Mouse (Mus musculus) embryonic facial prominence, embryonic 15.5 days (tissue): ENCODE measurements around the gene Tulp2. TPM values are rescaled to one million over a fixed set of nuclear protein-coding genes. Genes with fewer than 3 reads are reported as not detected.
"Not testable (repeated sequence)": the region's sequence is repeated elsewhere in the genome, so short reads cannot be mapped to it uniquely, and the experiment has no call there.

ENCODE experiments used
- ATAC-seq: fragments of 200-750 bp; cut with Nextera tagmentation; 2 replicates; pipeline ENCODE4 v1.8.0; 2017; ENCODE audit warnings: low read depth, moderate TSS enrichment; ENCODE audit not compliant: insufficient number of reproducible peaks, low FRiP score, low TSS enrichment
- H3K27ac ChIP-seq: fragments of 300-500 bp; sonication (generic); replicated peaks from 2 replicates; pipeline ENCODE4 v1.5.1; 2015; ENCODE audit warnings: mild to moderate bottlenecking, inconsistent platforms
- H3K27me3 ChIP-seq: fragments of 300-500 bp; sonication (generic); 2 replicates; pipeline ENCODE4 v1.6.1; 2015; ENCODE audit warnings: inconsistent platforms
- H3K36me3 ChIP-seq: fragments of 300-500 bp; sonication (generic); 2 replicates; pipeline ENCODE4 v1.6.1; 2015; ENCODE audit warnings: mild to moderate bottlenecking, inconsistent platforms
- H3K4me1 ChIP-seq: fragments of 300-500 bp; sonication (generic); 2 replicates; pipeline ENCODE4 v1.6.1; 2015; ENCODE audit warnings: inconsistent platforms
- H3K4me2 ChIP-seq: fragments of 300-500 bp; sonication (generic); replicated peaks from 2 replicates; pipeline ENCODE4 v1.6.1; 2015; ENCODE audit warnings: mild to moderate bottlenecking, inconsistent platforms
- H3K4me3 ChIP-seq: fragments of 300-500 bp; sonication (generic); replicated peaks from 2 replicates; pipeline ENCODE4 v1.5.1; 2015; ENCODE audit warnings: mild to moderate bottlenecking, inconsistent platforms
- H3K9ac ChIP-seq: fragments of 300-500 bp; sonication (generic); 2 replicates; pipeline ENCODE4 v1.6.1; 2015; ENCODE audit warnings: inconsistent platforms
- H3K9me3 ChIP-seq: fragments of 300-500 bp; sonication (generic); replicated peaks from 2 replicates; pipeline ENCODE4 v1.6.1; 2016; ENCODE audit warnings: inconsistent platforms
- WGBS: fragments of 180-500 bp; shearing (Covaris S2); methylation state at CpG from one replicate; pipeline ENCODE4 v1.1.7; 2015; 5-methylcytosine and 5-hydroxymethylcytosine counted together
- polyA plus RNA-seq: library from polyadenylated mRNA; unstranded; fragments of >200 nt; fragmentation: Nextera tagmentation; extraction: Ambion mirVana; gene quantifications from 2 replicates; pipeline ENCODE4 v1.2.1, GENCODE M21; 2015

The Tulp2 gene
- polyA plus RNA-seq, 1 experiment from 2014 or later, result 1.8 TPM

GRCm38 (mm10) chr7:45475291-45475969 is 6.2 kb upstream of the Tulp2 start:
- Histone ChIP-seq H3K9ac (no peak overlapping the region), H3K36me3 (no peaks in the 10 kb centered on the region), H3K27me3 (no peaks in the 10 kb centered on the region), H3K4me1 (no peaks in the 10 kb centered on the region), H3K27ac (no peak overlapping the region), H3K9me3 (no peaks in the 10 kb centered on the region), H3K4me2 (peak overlapping the region; percentile 38), H3K4me3 (peak overlapping the region; percentile 13)
- ATAC-seq, result no peak
- 68% methylated on average over 16 of the region's 16 CpGs for WGBS

- H3K9me3 ChIP-seq, result no peaks in the 10 kb centered on the region
- H3K36me3 ChIP-seq, result no peaks in the 10 kb centered on the region
- H3K4me1 ChIP-seq, result no peaks in the 10 kb centered on the region
- ATAC-seq, result no peak
- H3K9ac ChIP-seq, result no peak overlapping the region
- H3K4me2 ChIP-seq, result no peak overlapping the region
- H3K27ac ChIP-seq, result no peak overlapping the region
- 50% methylated on average over 1 of the region's 1 CpGs for WGBS
- H3K27me3 ChIP-seq, result no peaks in the 10 kb centered on the region
- H3K4me3 ChIP-seq, result no peak overlapping the region
Observed at GRCm38 (mm10) chr7:45476453-45476852, 5.2 kb upstream of the Tulp2 start.

GRCm38 (mm10) chr7:45477003-45477402 is 4.7 kb upstream of the Tulp2 start:
- Histone ChIP-seq H3K9ac (no peak overlapping the region), H3K4me2 (no peak overlapping the region), H3K4me3 (no peak overlapping the region), H3K9me3 (no peaks in the 10 kb centered on the region), H3K27ac (no peak overlapping the region), H3K27me3 (no peaks in the 10 kb centered on the region), H3K36me3 (no peaks in the 10 kb centered on the region), H3K4me1 (no peaks in the 10 kb centered on the region)
- 7% methylated on average over 3 of the region's 3 CpGs for WGBS
- ATAC-seq, result no peak

GRCm38 (mm10) chr7:45478774-45479173 is 2.9 kb upstream of the Tulp2 start:
- Histone ChIP-seq H3K9ac (no peak overlapping the region), H3K27ac (no peak overlapping the region), H3K4me3 (no peak overlapping the region), H3K9me3 (no peaks in the 10 kb centered on the region), H3K4me1 (no peaks in the 10 kb centered on the region), H3K36me3 (no peaks in the 10 kb centered on the region), H3K27me3 (no peaks in the 10 kb centered on the region), H3K4me2 (no peak overlapping the region)
- no peak for ATAC-seq
- WGBS, result 91% methylated on average over 7 of the region's 7 CpGs

GRCm38 (mm10) chr7:45480310-45480709 is 1.4 kb upstream of the Tulp2 start:
- not testable (repeated sequence) for H3K4me3 ChIP-seq, H3K27ac ChIP-seq, H3K27me3 ChIP-seq, H3K9ac ChIP-seq, H3K9me3 ChIP-seq, ATAC-seq, H3K36me3 ChIP-seq, H3K4me2 ChIP-seq, H3K4me1 ChIP-seq
- WGBS, result 72% methylated on average over 4 of the region's 4 CpGs

- Histone ChIP-seq H3K4me3 (no peak overlapping the region), H3K36me3 (no peaks in the 10 kb centered on the region), H3K4me2 (no peak overlapping the region), H3K9ac (no peak overlapping the region), H3K9me3 (no peaks in the 10 kb centered on the region), H3K4me1 (peaks cover under 1% of the 10 kb centered on the region; the same call in 1 of the 2 replicates), H3K27me3 (no peaks in the 10 kb centered on the region), H3K27ac (no peak overlapping the region)
- 60% methylated on average over 1 of the region's 1 CpGs for WGBS
- no peak for ATAC-seq
Observed at GRCm38 (mm10) chr7:45482166-45482565, 489 bp downstream of the Tulp2 start.

- not testable (repeated sequence) for H3K36me3 ChIP-seq, H3K27me3 ChIP-seq, H3K27ac ChIP-seq, ATAC-seq, H3K9me3 ChIP-seq, H3K9ac ChIP-seq, H3K4me3 ChIP-seq, H3K4me2 ChIP-seq
- H3K4me1 ChIP-seq, result peaks cover 12% of the 10 kb centered on the region
- WGBS, result 89% methylated on average over 5 of the region's 5 CpGs
Observed at GRCm38 (mm10) chr7:45484985-45485384, 3.3 kb downstream of the Tulp2 start.

- no peak for ATAC-seq
Observed at GRCm38 (mm10) chr7:45486158-45486557, 4.5 kb downstream of the Tulp2 start.

GRCm38 (mm10) chr7:45486761-45487415 is 5.2 kb downstream of the Tulp2 start, which contains the start of gene Gm45808:
Gm45808 (minus strand) TSS chr7:45486811.
- H3K36me3 ChIP-seq, result no peaks in the 10 kb centered on the region
- no peaks in the 10 kb centered on the region for H3K27me3 ChIP-seq
- peaks cover 20% of the 10 kb centered on the region for H3K4me1 ChIP-seq
- peak within 1 kb of the TSS; percentile 83 for H3K27ac ChIP-seq
- H3K4me2 ChIP-seq, result peak within 1 kb of the TSS; percentile 67; the same call in 1 of the 2 replicates
- H3K4me3 ChIP-seq, result no peak within 1 kb of the TSS; the same call in 1 of the 2 replicates
- WGBS, result 72% methylated on average over 12 of the region's 12 CpGs
- no peak within 1 kb of the TSS for H3K9ac ChIP-seq
- H3K9me3 ChIP-seq, result no peaks in the 10 kb centered on the region
- no peak for ATAC-seq

More at GRCm38 (mm10) chr7:45486158-45486557, 4.5 kb downstream of the Tulp2 start:
- Histone ChIP-seq H3K36me3 (no peaks in the 10 kb centered on the region), H3K9ac (no peak overlapping the region), H3K4me1 (peaks cover 18% of the 10 kb centered on the region), H3K27ac (no peak overlapping the region), H3K9me3 (no peaks in the 10 kb centered on the region), H3K4me3 (no peak overlapping the region), H3K4me2 (no peak overlapping the region), H3K27me3 (no peaks in the 10 kb centered on the region)
- 69% methylated on average over 7 of the region's 7 CpGs for WGBS

GRCm38 (mm10) chr7:45487861-45488292 is 6.2 kb downstream of the Tulp2 start:
- Histone ChIP-seq H3K9ac (peak overlapping the region; percentile 35; the same call in 1 of the 2 replicates), H3K27me3 (no peaks in the 10 kb centered on the region), H3K4me1 (peaks cover 20% of the 10 kb centered on the region), H3K27ac (peak overlapping the region; percentile 83), H3K4me3 (peak overlapping the region; percentile 48), H3K9me3 (no peaks in the 10 kb centered on the region), H3K4me2 (peak overlapping the region; percentile 67), H3K36me3 (peaks cover 8% of the 10 kb centered on the region)
- 46% methylated on average over 11 of the region's 11 CpGs for WGBS
- ATAC-seq, result 0 out of 2 replicates have a peak, but pooled peaks have one; percentile 22

GRCm38 (mm10) chr7:45488293-45489204 is 6.9 kb downstream of the Tulp2 start, which contains the start of gene Dhdh:
Dhdh (minus strand) TSS chr7:45488805.
- Histone ChIP-seq H3K4me3 (peak within 1 kb of the TSS; percentile 48), H3K27ac (peak within 1 kb of the TSS; percentile 83)

More at GRCm38 (mm10) chr7:45488293-45489204, 6.9 kb downstream of the Tulp2 start, which contains the start of gene Dhdh:
- WGBS, result 7% methylated on average over 38 of the region's 38 CpGs
- peak within 1 kb of the TSS; percentile 35 for H3K9ac ChIP-seq
- peak within 1 kb of the TSS; percentile 67 for H3K4me2 ChIP-seq
- no peaks in the 10 kb centered on the region for H3K27me3 ChIP-seq
- H3K9me3 ChIP-seq, result no peaks in the 10 kb centered on the region
- peaks cover 20% of the 10 kb centered on the region for H3K4me1 ChIP-seq
- H3K36me3 ChIP-seq, result peaks cover 15% of the 10 kb centered on the region
- ATAC-seq, result peak; percentile 67; the same call in 1 of the 2 replicates
